Mouse (Mus musculus) CH12.LX (cell line): ENCODE results near the gene Dcakd. TPM values are rescaled to one million over a fixed set of nuclear protein-coding genes. Genes with fewer than 3 reads are reported as not detected.

Experiments used
- DNase-seq: peaks from one replicate; pipeline ENCODE4 v3.0.0-alpha.2; 2013; ENCODE audit errors: extremely low read depth
- H3K27ac ChIP-seq: 2 replicates; pipeline ENCODE4 v1.5.1; 2012; ENCODE audit warnings: low read depth, mild to moderate bottlenecking, control low read depth, moderate library complexity; ENCODE audit not compliant: insufficient read depth
- H3K27me3 ChIP-seq: replicated peaks from 2 replicates; pipeline ENCODE3; 2012; ENCODE audit warnings: inconsistent platforms
- H3K36me3 ChIP-seq, 2 experiments: replicated peaks in 1 of 2; 2 replicates each; pipeline versions ENCODE3 to v1.6.1; 2012; ENCODE audit warnings: inconsistent platforms in 1 of 2, low read length in 1 of 2, mild to moderate bottlenecking in 1 of 2, mixed read lengths in 1 of 2, moderate library complexity in 1 of 2; ENCODE audit not compliant: control insufficient read depth in 1 of 2, insufficient read depth in 1 of 2
- H3K4me1 ChIP-seq, 2 experiments: 2 replicates each; pipeline ENCODE4 v1.6.1; 2012; ENCODE audit warnings: inconsistent platforms in 1 of 2, moderate library complexity in 1 of 2; ENCODE audit not compliant: insufficient read depth in 2 of 2, control insufficient read depth in 1 of 2
- H3K4me2 ChIP-seq: 2 replicates; pipeline ENCODE4 v1.6.1; 2012; ENCODE audit warnings: low read depth, mild to moderate bottlenecking, control low read depth; ENCODE audit not compliant: poor library complexity, insufficient read depth, severe bottlenecking
- H3K4me3 ChIP-seq, 3 experiments: fragments of 150-350 bp in 1 of 3; sonication (generic) in 1 of 3; replicated peaks in 1 of 3; 2 replicates each; pipeline versions ENCODE3 to v1.5.1; 2011 to 2012; ENCODE audit warnings: low read depth in 2 of 3, low read length in 2 of 3, mild to moderate bottlenecking in 2 of 3, moderate library complexity in 2 of 3, control low read depth in 1 of 3, improper control_type of control experiment in 1 of 3, inconsistent platforms in 1 of 3, mixed read lengths in 1 of 3; ENCODE audit not compliant: poor library complexity in 1 of 3
- H3K79me2 ChIP-seq: replicated peaks from 2 replicates; pipeline ENCODE4 v1.6.1; 2012; ENCODE audit warnings: mild to moderate bottlenecking, moderate library complexity; ENCODE audit not compliant: control insufficient read depth, poor library complexity, insufficient read depth, severe bottlenecking; ENCODE audit errors: extremely low read depth
- H3K9ac ChIP-seq: 2 replicates; pipeline ENCODE4 v1.6.1; 2012; ENCODE audit warnings: low read depth, mild to moderate bottlenecking, control low read depth, moderate library complexity; ENCODE audit not compliant: insufficient read depth
- H3K9me3 ChIP-seq: replicated peaks from 2 replicates; pipeline ENCODE3; 2012; ENCODE audit warnings: low read length, inconsistent platforms, mixed read lengths
- CHD2 ChIP-seq: IDR thresholded peaks from 2 replicates; pipeline ENCODE4 v1.6.1; 2011; ENCODE audit warnings: low read length, improper control_type of control experiment
- CTCF ChIP-seq, 2 experiments: IDR thresholded peaks in 1 of 2; conservative IDR thresholded peaks in 1 of 2; 2 replicates each; pipeline ENCODE4 v1.5.1; 2011 to 2012; ENCODE audit warnings: low read depth in 2 of 2, low read length in 2 of 2, improper control_type of control experiment in 1 of 2, inconsistent platforms in 1 of 2, mild to moderate bottlenecking in 1 of 2, moderate library complexity in 1 of 2
- E2F4 ChIP-seq: IDR thresholded peaks from 2 replicates; pipeline ENCODE4 v1.6.1; 2011; ENCODE audit warnings: low read depth, low read length, improper control_type of control experiment; ENCODE audit not compliant: insufficient replicate concordance
- EP300 ChIP-seq: IDR thresholded peaks from 2 replicates; pipeline ENCODE4 v1.6.1; 2011; ENCODE audit warnings: low read length, improper control_type of control experiment
- ETS1 ChIP-seq: conservative IDR thresholded peaks from 2 replicates; pipeline ENCODE4 v1.6.1; 2012; ENCODE audit warnings: low read depth, mild to moderate bottlenecking, inconsistent platforms, low read length, improper control_type of control experiment, moderate library complexity
- HCFC1 ChIP-seq: IDR thresholded peaks from 2 replicates; pipeline ENCODE4 v1.6.1; 2012; ENCODE audit warnings: low read depth, mild to moderate bottlenecking, inconsistent platforms, low read length, improper control_type of control experiment
- JUN ChIP-seq: IDR thresholded peaks from 2 replicates; pipeline ENCODE4 v1.6.1; 2011; ENCODE audit warnings: low read depth, mild to moderate bottlenecking, low read length, improper control_type of control experiment, moderate library complexity; ENCODE audit not compliant: insufficient read depth
- MEF2A ChIP-seq: IDR thresholded peaks from 2 replicates; pipeline ENCODE4 v1.6.1; 2014; ENCODE audit warnings: low read depth, mild to moderate bottlenecking, inconsistent platforms, low read length, improper control_type of control experiment, borderline replicate concordance
- MXI1 ChIP-seq: IDR thresholded peaks from 2 replicates; pipeline ENCODE4 v1.6.1; 2011; ENCODE audit warnings: mild to moderate bottlenecking, low read depth, low read length, improper control_type of control experiment
- MYC ChIP-seq: IDR thresholded peaks from 2 replicates; pipeline ENCODE4 v1.6.1; 2011; ENCODE audit warnings: low read depth, mild to moderate bottlenecking, improper control_type of control experiment, low read length
- NELFE ChIP-seq: IDR thresholded peaks from 2 replicates; pipeline ENCODE4 v1.6.1; 2011; ENCODE audit warnings: low read depth, low read length, improper control_type of control experiment
- NRF1 ChIP-seq: IDR thresholded peaks from 2 replicates; pipeline ENCODE4 v1.6.1; 2014; ENCODE audit warnings: low read depth, mild to moderate bottlenecking, inconsistent platforms, low read length, improper control_type of control experiment, moderate library complexity
- POLR2A ChIP-seq: IDR thresholded peaks from 2 replicates; pipeline ENCODE4 v1.6.1; 2011; ENCODE audit warnings: low read depth, mild to moderate bottlenecking, improper control_type of control experiment, low read length
- RAD21 ChIP-seq: IDR thresholded peaks from 2 replicates; pipeline ENCODE4 v1.6.1; 2011; ENCODE audit warnings: low read depth, mild to moderate bottlenecking, low read length, improper control_type of control experiment, moderate library complexity
- RCOR1 ChIP-seq: conservative IDR thresholded peaks from 2 replicates; pipeline ENCODE4 v1.6.1; 2012; ENCODE audit warnings: low read depth, mild to moderate bottlenecking, inconsistent platforms, low read length, improper control_type of control experiment
- SMC3 ChIP-seq: IDR thresholded peaks from 2 replicates; pipeline ENCODE4 v1.6.1; 2011; ENCODE audit warnings: low read depth, low read length, improper control_type of control experiment
- TCF12 ChIP-seq: IDR thresholded peaks from 2 replicates; pipeline ENCODE4 v1.6.1; 2014; ENCODE audit warnings: low read depth, mild to moderate bottlenecking, inconsistent platforms, low read length, improper control_type of control experiment
- UBTF ChIP-seq: IDR thresholded peaks from 2 replicates; pipeline ENCODE4 v1.6.1; 2012; ENCODE audit warnings: low read depth, mild to moderate bottlenecking, inconsistent platforms, low read length, improper control_type of control experiment, moderate library complexity
- USF2 ChIP-seq: conservative IDR thresholded peaks from 2 replicates; pipeline ENCODE4 v1.6.1; 2011; ENCODE audit warnings: low read depth, low read length, improper control_type of control experiment
- ZKSCAN1 ChIP-seq: IDR thresholded peaks from 2 replicates; pipeline ENCODE4 v1.6.1; 2012; ENCODE audit warnings: low read depth, inconsistent platforms, low read length, improper control_type of control experiment, borderline replicate concordance
- dilution Hi-C: fragments of 300-500 bp; cut with MboI; formaldehyde crosslinking; loops from 2 replicates; pipeline ENCODE4 v1.14.3; 2020; ENCODE audit warnings: low sequenced_read_pairs; ENCODE audit not compliant: extremely low pct_unique_long_range_greater_than_20kb, extremely low pct_ligation_motif_present
- in situ Hi-C: fragments of 300-500 bp; cut with MboI; formaldehyde crosslinking; loops from 3 replicates; pipeline ENCODE4 v1.14.3; 2019; ENCODE audit warnings: low sequenced_read_pairs, low pct_ligation_motif_present, low pct_unique_long_range_greater_than_20kb, mixed read lengths
- polyA plus RNA-seq: library from polyadenylated mRNA; unstranded; fragments of >175 nt; gene quantifications from 2 replicates; pipeline ENCODE4 v1.2.1, GENCODE M21; 2012; ENCODE audit warnings: low read depth; ENCODE audit not compliant: insufficient read length
- total RNA-seq, 2 experiments: library from RNA; depleted of rRNA; stranded (reverse); fragments of 300-350 nt in 1 of 2; fragments of >200 nt in 1 of 2; gene quantifications; 2 replicates each; pipeline ENCODE4 v1.2.3; 2012 to 2014

The Dcakd gene
- total and polyA plus RNA-seq, 3 experiments = 8.8 to 89.0 (median 24.0) TPM

DNA sequence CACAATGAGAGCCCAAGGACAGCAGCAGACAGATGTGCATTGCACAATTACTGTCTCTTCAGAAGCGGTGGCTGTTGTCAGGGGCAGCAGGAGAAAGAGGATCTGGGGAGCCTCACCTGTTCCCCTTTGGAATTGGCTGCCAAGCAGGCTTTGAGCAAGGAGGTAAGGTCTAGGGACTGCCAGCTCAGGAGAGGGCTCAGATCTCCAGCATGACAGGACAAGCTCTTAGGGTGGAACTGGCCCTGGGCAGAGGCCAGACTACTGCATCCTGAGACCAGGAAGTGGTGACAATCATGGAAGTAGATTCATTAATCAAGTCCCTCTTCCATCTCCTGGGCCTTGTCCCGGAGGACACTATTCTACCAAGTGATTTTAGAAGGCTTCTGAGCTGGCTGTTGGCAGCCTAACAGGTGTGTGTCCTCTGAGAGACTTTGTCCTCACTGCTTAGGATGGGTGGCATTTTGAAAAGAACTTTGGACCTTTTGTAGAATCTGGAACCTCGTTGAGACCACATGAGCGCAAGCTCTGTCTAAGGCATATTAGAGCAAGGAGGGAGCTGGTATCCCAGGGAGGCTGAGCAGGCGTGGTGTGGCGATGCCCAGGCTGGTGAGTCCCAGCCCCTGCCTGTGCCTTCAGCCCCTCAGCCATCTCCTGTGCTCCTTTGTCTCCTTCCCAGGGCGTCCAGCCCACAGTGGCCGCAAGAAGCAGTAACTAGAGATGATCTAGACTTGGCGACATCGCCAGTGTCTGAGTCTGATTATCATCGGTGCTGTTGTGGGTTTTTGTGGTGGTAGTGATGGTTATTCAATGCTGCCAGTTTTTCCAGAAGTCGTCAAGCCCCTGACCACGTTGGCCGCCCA is 38.3 kb upstream of the Dcakd start (continued):
- TF ChIP-seq E2F4 = no peak

DNA sequence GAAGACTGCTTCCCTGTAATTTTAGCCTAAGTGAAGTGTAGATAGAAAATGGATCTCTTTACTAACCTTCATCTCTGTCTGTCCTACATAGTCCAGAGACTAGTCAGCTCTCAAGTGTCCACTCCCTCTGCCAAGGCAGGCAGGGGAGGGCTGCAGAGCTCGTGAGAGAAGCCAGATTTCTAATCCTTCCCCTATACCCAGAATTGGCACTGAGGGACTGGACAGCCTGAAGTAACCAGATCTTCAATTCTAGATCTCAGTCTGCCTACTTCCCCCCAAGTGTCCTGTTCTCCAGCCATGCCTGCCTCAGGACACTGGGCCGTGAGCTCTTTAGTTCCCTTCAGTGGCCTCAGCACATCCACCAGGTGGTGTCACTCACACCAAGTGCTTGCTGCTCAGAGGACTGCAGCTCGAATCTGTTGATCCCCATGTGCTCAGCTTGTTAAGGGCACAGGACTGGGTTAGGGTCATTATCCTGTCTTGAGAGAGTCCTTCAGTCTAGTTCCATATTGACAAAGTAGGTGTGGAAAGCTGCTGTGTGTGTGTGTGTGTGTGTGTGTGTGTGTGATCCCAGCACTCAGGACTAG is 30.5 kb upstream of the Dcakd start:
- no peak overlapping the region for H3K27ac ChIP-seq
- H3K36me3 ChIP-seq = peaks cover 76 to 92% of the 10 kb centered on the region in 2 experiments
- no peak overlapping the region for H3K9ac ChIP-seq
- in situ Hi-C loops (no loop called here), dilution Hi-C loops (no loop called here)
- H3K4me3 ChIP-seq = no peak overlapping the region
- H3K79me2 ChIP-seq = no peaks in the 10 kb centered on the region; the same call in 1 of the 2 replicates
- DNase-seq = no peak
- H3K9me3 ChIP-seq = no peaks in the 10 kb centered on the region
- no peaks in the 10 kb centered on the region for H3K27me3 ChIP-seq
- H3K4me1 ChIP-seq = peaks cover 0 to 23% of the 10 kb centered on the region in 2 experiments; a peak in 2 of 4 replicates
- no peak overlapping the region for H3K4me2 ChIP-seq
- TF ChIP-seq MXI1 (no peak), POLR2A (0 out of 2 replicates have a peak, but pooled peaks have one; percentile 17), NELFE (no peak), JUN (no peak), UBTF (no peak), SMC3 (peak; percentile 52), NRF1 (no peak), CHD2 (no peak), CTCF (conservative IDR thresholded peaks at IDR 0.05 in 1 of 2, IDR thresholded peaks at IDR 0.05 in 1 of 2; ENCODE audit: low read depth in 2 of 2, low read length in 2 of 2) (peak; percentile 6 to 55; a peak in 2 of 4 replicates), RAD21 (peak; percentile 31), USF2 (no peak), MYC (0 out of 2 replicates have a peak, but pooled peaks have one; percentile 27)
- TF ChIP-seq, all 38 proteins: peak for 5

DNA sequence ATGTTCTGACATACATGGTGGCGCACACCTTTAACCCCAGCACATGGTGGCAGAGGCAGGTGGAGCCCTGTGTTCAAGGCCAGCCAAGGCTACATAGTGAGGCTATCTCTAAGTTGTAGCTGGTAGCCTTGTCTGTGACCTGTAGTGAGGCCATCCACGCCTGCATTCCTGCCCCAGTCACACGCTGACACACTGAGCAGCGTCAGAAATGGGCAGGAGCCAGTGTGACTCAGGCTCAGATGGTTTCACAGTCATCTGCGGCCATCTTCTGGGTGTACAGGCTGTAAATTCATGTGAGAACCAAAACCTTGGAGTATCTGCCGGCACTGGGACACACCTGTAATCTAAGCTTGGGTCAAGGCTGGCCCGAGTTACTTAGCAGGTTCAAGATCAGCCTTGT is 28.5 kb upstream of the Dcakd start:
- Histone ChIP-seq H3K27ac (no peak overlapping the region), H3K79me2 (no peaks in the 10 kb centered on the region; the same call in 1 of the 2 replicates), H3K9me3 (no peaks in the 10 kb centered on the region), H3K9ac (no peak overlapping the region), H3K4me2 (no peak overlapping the region), H3K36me3 (peaks cover 81 to 93% of the 10 kb centered on the region in 2 experiments), H3K27me3 (no peaks in the 10 kb centered on the region), H3K4me1 (peaks cover 0 to 40% of the 10 kb centered on the region in 2 experiments; a peak in 2 of 4 replicates), H3K4me3 (no peak overlapping the region)
- TF ChIP-seq POLR2A = no peak
- no peak for TF ChIP-seq TCF12
- no peak for TF ChIP-seq JUN
- no peak for TF ChIP-seq MEF2A
- no peak for TF ChIP-seq RAD21
- no peak for TF ChIP-seq MXI1
- TF ChIP-seq RCOR1 = no peak
- no peak for TF ChIP-seq HCFC1
- no peak for TF ChIP-seq ZKSCAN1
- no peak for TF ChIP-seq ETS1
- no peak for TF ChIP-seq EP300
- DNase-seq = no peak
- in situ Hi-C loops = no loop called here
- dilution Hi-C loops = no loop called here
